Mouse (Mus musculus) layer of hippocampus, postnatal 36 days (tissue): ENCODE measurements around the gene 2010300C02Rik. TPM values are rescaled to one million over a fixed set of nuclear protein-coding genes. Genes with fewer than 3 reads are reported as not detected.

Source experiments
- DNase-seq, 2 experiments: peaks; one replicate each; pipeline ENCODE4 v3.0.0; 2022
- total RNA-seq, 2 experiments: library from RNA; stranded (reverse); gene quantifications; 2 replicates each; pipeline ENCODE4 v1.2.3; 2021

Gene 2010300C02Rik
- total RNA-seq, 2 experiments from 2014 or later = 362 to 390 TPM

DNA sequence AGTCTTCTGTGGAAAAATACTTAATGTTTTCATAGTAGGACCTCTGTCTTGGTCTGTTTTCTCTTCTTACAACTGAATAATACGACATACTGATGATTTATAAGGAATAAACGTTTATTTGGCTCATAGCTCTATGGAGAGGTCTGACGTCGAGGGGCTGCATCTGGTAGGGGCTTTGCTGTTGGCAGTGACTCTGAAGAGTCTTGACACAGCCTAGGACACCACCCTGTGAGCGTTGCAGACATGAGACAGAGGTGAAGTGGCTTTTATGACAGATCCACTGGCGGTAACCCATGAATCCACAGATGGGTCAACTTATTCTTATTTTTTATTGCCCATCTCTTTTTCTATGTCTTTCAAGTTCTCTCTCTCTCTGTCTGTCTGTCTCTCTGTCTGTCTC lies 52.5 kb downstream of the 2010300C02Rik start:
- DNase-seq = no peak

DNA sequence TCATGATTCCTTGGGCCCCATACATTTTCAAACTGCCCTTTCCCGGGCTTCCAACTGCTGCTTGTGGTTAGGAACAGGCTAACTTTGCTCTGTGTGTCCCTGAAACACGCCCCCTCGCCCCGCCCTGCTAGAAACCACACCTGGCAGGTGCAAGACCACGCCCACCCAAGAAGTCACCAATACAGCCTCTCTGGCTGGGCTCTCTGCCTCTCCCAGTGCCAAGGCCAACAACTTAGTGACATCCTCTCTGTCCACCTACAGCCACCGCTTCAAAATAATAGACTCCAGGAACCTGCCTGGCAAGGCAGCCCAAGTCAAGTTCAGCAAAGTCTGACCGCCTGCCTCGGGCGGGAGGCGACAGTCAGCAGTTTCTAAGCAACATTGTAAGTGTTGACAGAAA lies 53.3 kb downstream of the 2010300C02Rik start:
- no peak for DNase-seq

DNA sequence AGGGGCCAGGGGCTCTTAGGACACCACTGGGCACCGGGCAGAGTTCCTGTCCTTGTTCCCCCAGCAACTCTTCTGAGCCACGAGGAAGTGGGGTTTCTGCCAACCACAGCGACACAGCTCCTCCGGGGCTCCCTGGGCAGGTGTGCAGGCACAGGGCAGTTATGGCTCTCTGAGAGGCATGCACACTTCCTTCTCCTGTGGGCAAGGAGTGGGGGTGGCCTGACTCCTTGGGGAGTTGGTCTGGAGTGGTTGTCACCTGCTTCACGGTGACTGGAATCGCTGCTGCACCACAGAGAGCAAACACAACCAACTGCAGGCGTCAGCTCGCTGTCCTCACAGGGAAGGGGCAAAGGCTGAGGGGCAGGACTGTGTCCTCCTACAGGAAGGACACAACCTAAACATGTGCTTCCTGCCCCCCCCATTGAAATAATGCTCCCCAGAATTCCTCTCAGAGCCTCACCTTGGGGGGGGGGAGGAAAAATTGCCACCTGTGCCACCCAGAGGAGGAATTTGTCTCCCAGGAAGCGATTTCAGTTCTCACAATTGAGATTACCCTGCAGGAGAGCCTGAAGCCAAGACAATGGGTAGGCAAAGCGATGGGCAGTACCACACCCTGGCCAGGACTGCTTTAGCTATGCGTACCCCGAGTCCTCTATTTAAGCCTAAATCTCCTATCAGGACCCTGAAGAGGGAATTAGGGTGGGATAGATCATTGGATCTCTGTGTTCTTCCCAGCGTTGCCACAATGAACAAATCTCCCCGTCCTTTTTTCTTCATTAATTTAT lies 54.2 kb downstream of the 2010300C02Rik start:
- no peak for DNase-seq

DNA sequence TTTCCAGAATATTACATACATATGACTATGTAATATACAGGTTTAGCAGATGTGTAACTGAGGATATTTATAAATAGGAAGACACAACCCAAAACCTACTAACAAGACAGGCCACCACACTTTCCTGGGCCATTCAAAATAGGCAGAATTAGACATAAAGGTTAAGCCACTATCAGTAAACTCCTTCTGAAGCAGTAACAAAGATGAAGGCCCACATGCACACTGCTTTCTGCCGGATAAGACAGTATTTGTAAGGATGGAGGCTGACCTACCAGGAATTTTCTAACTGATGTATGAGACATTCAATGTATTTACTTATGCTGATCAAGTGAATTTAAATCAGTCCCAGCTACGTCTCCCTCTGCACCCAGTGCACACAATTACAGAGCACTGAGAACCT lies 55.4 kb downstream of the 2010300C02Rik start:
- no peak for DNase-seq

DNA sequence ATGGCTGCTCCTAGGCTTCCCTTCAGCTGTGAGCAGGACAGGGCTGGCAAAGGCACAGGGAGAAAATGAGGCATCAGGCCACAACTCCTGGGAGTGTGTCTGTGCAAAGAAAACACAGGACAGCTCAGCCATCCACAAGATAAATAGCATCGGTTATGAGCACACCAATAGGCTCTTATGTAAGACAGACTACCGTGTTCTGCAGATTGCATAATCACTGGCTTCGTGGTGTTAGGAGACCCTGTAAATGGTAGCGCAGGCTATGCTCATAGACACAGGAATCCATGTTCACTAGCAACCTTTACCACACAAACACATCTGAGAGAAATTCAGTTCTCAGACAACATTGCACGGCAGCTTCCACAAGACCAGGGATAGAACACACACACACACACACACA lies 56.3 kb downstream of the 2010300C02Rik start:
- DNase-seq = no peak

DNA sequence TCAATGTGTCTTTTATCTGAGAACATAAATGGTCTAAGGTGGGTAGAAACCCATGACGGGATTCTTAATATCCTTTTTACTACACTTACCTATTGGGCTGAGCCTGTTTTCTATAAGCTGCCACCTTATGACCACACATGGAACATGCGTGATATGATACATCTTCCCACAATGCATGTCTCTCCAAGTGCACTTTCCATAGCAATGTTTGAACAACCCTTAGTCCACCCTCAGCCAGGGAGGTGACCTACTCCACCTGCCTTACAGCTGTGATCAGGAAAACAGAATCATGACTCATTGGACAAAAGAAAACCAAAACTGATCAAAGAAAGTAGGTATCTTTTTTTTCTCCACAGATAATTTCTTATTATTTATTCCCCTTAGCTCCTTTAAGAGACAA lies 63.9 kb downstream of the 2010300C02Rik start:
- DNase-seq = no peak

DNA sequence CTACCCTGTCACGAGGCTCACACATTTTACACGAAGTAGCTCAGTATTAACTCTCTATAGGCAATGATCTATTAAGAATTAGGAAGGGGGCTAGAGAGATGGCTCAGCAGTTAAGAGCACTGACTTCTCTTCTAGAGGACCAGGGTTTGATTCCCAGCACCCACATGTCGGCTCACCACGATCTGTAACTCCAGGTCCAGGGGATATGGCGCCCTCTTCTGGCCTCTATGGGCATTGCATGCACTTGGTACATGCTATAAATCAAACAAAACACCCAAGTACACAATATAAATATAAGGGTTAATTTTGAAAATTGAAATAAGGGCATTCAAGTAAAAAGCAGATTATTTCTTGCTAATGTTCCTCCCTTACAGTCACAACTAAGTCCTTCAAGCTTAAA lies 65.9 kb downstream of the 2010300C02Rik start:
- no peak for DNase-seq

DNA sequence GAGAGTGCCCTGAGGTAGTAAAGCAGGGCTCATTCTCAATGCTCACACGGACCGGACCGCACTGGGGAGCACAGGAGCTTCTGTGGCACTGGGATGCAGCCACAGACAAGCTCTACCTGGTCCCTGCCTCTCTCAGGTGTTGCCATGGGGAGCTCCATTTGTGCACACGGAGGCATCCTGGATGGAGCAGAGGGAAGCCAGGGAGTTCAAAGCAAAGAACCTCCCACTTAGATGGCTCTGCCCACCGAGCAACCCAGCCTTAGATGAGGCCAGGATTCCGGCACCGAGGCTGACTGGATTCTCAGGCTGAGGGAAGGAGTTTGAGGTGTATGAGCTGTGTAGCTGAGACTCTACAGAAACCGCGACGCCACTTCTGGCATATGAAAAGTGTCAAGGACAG lies 72.8 kb downstream of the 2010300C02Rik start:
- no peak for DNase-seq

DNA sequence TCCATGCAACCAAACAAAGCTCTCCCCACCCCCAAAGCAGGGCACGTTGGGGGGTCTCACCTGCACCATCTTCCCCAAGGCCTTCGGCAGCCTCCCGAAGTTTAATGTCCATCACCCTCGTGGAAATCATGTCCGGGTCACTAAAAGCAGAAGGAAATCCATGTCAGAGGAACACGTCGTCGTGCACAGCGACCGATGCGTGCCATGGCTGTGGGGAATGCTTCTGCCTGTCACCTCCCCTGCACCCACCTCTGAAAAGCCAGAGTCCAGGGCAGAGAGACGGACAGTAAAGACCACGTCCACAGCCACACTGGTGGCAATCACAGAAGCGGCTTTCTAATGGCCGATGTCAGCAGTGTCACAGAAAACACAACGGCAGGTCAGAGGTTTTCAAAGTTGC lies 75.4 kb downstream of the 2010300C02Rik start:
- no peak for DNase-seq

DNA sequence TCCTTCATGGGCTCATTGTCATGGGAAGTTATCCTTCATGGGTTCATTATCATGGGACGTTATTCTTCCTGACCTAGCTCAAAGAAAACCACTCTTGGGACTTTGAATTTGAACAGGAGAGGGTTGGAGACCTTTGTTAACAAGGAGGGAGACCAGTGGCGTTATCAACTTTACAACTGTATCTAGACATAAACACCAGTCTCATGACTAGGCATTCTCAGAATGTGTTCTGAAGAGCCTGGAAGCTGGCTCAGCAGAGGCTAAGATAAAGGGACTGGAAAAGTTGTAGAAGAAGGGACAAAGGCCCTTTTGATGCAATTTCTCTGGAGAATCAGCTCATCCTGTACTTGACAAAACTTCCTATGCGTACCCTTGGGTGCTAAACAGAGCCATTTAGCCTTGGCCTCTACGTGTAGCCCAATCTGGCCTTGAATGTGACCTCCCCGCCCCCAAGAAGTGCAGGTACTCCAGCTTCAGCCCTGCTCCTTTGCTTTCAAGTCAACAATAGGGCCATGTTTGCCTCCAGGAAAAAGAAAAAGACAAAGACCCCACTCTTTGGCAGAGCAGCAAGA lies 76.0 kb downstream of the 2010300C02Rik start:
- no peak for DNase-seq

DNA sequence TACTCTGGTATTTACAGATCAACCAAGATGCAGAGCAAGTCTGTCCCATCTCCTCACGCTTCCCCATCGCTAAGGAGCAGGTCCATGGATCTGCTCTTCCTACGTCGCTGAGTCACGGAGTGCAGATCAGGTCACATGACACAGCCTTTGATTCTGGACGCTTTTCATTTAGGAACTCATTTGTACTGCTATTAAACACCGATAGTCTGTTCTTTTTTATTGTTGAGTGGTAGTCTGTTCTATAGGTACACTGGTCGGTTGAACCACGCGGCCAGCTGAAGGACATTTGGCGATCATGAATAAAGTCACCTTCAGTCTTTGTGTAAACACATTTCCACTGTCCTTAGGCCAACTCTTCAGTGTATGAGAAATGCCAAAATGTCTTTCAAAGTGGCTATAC lies 78.5 kb downstream of the 2010300C02Rik start:
- DNase-seq = no peak

DNA sequence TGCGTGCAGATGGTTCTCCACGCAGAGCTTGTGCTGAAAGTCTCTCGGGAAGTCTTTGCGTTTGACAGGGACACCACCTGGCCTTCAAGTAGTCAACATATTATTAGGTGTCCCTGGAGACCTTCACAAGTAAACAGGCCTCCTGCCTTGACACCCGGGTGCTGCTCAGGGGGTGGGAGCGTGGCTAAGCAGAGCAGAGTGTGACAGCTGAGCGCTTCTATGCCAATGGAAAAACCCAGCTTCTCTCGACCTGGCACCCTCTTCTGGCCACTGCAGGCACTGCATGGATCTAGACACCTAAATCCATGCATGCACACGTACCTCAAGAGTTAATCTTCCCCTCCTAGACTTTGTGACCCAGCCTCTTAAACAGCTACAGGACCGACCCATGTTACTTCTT lies 80.8 kb downstream of the 2010300C02Rik start:
- DNase-seq = peak; percentile 77 to 81

DNA sequence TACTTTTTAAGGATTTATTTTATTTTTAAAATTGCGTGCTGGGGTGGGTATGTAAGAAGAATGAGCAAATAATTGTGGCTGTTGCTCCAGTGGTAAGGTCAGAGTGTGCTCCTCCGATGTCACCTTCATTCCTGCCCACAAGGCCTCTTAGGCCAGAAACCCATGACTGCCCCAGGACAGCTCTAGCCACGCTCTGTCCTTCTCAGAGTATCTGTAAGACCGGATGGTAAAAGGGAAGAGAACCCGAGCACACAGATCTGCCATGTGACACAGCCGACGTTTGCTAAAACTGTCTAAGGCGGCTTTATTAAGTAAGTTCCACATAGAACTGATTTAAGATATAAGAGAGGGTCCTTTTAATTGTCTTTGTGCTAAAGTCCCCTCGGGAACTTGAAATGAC lies 81.3 kb downstream of the 2010300C02Rik start:
- DNase-seq = no peak

DNA sequence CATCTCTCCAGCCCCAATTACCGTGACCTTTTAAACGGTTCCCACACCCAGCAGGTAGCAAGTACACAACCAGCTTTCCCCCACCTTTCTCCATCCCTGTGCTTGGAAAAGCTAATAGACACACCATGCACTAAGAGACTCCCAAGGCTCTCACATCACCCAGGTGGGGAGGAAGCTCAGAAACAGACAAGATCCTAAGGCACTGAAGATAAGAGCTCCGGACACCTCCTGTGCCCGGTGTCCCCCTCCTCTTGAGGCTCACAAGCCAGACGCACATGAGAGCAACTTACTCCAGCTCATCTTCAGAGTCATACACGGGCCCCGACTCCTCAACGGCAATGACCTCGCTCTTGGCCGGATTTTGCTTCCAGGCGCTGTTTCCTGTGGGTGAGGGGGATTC lies 82.3 kb downstream of the 2010300C02Rik start:
- DNase-seq = no peak

DNA sequence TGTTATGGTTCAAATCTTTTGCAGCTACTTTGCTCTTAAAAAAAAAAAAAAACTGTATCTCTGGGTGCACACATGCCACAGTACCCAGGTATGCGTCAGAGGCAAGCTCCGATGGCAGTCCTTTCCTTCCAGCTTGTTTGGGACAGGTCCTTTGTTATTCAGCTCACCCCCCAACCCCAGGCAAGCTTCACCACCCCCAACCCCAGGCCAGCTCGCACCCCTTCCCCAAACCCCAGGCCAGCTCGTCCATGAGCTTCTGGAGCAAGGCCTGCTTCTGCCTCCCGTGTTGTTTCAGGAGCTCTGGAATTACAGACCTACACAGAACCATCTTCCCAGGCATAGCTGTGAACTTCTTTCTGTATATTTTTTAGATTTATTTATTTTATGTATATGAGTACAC lies 83.1 kb downstream of the 2010300C02Rik start:
- DNase-seq = no peak

DNA sequence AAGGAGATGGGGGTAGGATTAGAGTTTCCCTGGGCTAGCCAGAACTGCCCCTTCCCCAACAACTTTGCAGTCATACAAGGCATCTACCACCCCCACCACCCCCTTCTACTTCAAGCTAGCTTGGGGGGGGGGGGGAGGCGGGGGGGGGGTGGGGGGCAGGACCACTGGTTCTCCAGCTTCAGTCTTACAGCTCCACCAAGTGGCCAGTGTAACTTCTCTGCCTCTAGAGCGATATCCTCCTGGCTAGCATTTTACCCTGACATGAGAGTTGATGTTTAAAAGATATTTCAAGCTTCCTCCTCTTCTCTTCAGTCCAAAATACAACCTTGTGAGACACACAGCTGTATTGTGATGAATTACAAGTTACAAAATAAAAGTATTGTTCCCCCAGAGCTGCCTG lies 83.7 kb downstream of the 2010300C02Rik start:
- DNase-seq = no peak

DNA sequence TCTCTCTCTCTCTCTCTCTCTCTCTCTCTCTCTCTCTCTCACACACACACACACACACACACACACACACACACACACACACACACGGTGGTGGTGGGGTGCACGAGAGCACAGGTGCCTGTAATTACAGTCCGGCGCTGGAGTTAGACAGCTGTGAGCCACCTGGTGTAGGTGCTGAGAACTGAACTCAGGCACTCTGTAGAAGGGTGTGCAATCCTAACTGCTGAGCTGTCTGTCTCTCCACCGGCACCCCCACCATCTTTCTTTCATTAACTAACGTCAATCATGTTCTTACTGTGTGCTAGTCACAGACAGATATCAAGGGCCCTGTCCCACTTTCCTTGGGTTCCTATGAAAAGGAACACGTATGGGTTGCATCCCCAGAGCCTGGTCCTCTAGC lies 84.2 kb downstream of the 2010300C02Rik start:
- DNase-seq = no peak

DNA sequence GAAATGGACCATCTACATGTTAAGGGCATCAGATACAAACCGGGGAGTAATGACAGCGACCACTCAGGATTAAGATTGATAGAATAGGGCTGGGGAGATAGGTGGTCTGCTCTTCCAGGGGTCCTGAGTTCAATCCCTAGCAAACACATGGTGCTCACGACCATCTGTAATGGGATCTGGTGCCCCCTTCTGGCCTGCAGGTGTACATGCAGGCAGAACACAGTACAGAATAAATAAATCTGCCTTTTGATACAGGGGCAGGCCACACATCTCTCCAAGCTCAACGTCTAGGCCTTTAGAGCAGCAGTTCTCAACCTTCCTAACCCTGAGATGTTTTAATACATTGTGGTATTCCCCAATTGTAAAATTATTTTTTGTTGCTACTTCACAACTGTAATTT lies 85.2 kb downstream of the 2010300C02Rik start:
- peak in 1 of 2 experiments; percentile 35 for DNase-seq

DNA sequence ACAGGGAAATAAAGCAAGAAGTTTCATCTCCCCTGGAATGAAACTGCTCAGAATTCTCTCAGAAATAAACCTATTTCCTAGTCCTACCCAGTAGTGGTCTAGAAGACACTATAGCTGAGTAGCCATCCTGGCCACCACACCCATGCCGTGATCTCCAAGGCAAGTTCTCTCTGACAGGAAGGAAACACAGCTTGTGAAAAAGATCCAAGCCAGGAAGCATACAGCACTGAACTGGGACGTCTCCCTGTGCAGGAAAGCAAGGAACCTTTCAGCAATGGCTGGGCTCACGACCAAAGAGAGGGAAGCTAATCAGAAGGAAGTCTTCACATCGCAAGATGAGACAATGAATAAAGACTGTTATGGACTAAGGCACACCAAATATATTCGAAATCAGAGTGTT lies 86.4 kb downstream of the 2010300C02Rik start:
- DNase-seq = no peak

DNA sequence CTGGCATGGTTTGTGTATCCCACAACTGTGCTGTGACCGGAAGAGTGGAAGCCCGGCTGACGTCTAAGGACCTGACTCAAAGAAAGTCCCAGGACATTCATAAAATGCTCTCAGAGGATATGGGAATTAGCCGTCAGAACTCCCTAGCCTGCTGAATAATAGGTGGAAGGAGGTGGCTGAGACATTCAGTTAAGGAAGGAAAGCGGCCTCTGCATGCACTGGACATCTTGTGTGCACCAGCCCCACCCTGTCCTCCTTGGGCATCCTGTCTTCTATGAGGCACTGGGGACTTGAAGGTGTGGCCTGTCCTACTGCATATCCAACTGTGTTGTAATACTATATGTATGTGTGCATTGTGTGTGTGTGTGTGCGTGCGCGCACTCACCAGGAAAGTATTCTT lies 87.5 kb downstream of the 2010300C02Rik start:
- DNase-seq = no peak

DNA sequence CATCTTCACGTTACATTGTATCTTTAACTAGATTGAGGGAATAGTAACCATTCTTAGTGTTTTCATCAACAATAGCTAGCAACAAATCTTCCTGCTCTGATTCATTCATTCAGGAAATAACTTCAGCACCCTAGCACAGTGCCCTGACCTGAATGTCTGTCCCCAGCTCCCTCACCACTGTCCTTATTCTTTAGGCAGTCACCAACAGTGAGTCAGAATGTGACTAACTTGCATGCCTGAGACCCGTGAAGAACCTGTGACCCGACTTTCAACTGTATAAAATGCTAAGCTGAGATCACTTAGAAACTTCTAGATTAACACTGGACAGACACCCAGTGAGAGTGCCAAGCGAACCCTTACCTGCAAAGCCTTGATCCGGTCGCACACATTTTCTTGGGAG lies 88.4 kb downstream of the 2010300C02Rik start:
- DNase-seq = no peak

DNA sequence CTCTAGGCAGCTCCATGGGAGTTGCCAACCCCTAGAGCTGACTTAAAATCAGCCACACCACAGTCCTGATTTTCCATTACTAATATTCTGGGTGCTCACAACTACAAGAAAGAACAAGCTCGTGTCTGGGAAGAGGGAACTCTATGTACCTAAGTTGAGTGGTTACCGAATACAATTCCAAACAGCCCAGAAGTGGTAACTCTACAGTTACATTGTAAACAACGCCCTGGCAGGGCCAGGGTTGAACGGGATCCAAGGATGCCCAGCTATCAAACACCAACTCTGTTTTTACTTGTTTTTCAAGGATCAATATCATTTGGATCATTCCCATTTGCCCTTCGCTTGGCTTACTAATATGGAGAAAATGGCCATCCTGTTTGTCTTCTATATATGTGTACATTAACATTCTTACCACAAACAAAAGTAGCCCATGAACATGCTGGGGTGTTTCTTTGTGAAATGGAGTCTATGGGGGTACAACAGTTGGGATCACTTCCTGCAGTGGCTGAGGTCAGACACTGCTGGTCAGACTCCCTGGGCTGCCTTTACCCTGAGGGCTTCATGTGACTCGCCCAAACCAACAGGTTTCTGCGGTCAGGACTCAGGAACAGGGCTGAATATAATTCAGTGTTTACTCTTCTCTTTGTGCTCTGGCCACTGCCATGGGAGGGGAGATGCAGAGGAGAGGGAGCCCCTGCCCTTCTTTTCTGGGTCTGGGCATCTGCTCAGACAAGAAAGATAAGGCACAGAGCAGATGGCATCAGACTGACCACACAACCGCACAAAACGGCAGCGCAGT lies 89.3 kb downstream of the 2010300C02Rik start:
- DNase-seq = no peak

DNA sequence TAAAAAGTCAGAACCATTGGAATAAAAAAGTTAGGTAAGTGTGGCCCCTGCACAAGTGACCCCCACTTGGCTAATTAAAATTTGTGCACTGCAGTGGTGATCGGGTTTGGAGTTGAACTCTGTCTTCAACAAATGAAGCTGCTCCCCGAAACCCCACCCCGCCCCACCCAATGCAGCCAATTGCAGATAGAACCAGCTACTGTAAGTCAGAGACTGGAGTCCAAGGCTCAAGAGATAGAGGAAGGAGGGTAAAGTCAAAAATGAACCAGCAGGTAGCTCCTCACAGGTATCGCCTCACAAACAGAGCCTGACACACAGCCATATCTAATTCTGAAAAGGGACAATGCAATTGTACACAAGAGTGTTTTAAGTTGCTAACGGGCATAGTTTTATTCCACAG lies 90.0 kb downstream of the 2010300C02Rik start:
- no peak for DNase-seq

DNA sequence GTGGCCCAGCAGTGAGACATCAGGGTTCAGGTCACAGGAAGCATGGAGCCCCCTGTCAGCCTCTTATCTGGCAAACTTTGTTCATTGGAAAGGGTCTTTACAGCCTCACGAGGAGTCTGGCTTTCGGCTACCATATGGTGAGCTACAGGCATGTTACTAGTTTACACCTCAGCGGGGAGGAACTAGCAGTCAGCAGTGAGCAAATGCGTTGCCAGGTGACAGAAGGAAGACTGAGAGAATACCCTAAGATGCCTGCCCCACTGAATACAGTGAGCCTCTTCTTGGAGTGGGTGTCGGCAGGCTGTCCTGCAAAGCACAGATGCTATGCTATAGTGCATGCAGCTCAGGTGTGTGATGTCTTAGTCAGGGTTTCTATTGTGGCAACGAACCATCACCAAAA lies 91.1 kb downstream of the 2010300C02Rik start:
- DNase-seq = no peak
